Mouse (Mus musculus): ENCODE data around the gene Nfe2.

The Nfe2 gene

DNA sequence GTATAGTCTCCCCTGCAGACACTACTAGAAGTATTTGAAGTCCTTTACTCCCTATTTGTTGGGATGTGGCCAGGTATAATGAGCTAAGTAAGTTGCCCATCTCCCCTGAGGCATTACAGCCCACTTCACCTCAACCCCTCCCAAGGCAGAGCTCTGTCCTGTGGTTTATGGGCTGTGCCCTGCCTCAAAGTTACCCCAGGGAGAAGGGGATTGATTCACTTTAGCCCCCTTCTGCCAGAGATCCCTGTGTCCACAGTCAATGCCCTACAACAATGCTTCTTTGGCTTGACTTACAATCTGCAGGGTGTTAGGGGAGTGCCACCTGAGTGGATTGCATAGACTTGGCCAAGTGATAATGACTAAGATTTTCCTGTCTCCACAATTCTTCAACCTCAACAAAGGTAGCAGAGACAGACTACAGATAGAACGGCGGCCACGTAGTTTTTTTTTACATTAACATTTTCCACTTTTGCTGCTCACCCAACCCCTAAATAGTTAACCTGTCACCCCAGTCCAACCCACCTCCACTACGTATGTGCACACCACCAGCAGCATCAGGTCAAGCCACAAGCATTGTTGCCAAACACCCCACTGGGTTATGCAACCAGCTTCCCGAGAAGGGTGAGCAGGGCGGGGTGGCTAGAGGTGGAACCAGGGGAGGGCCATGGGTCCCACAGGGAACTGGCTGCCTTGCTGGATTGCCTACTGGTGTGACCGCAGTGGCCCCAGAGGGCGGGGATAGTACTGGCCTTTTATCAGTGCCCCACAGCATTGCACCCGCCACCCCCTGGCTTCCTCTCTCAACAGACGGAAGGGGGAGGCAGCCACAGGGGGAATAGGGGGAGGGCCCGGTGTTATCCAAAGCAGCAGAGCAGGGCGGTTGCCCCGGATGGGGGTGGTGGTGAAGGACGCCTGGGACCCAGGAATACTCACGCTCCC is at the start of gene Nfe2:
Gene Nfe2 (minus strand): TSS at position 614 of the 939 bp plus-strand sequence.
- in situ Hi-C loops (cut with MboI; ENCODE audit: low pct_unique_long_range_greater_than_20kb in 1 of 2, low sequenced_read_pairs in 2 of 2, unreplicated experiment in 1 of 2) = no loop called here

DNA sequence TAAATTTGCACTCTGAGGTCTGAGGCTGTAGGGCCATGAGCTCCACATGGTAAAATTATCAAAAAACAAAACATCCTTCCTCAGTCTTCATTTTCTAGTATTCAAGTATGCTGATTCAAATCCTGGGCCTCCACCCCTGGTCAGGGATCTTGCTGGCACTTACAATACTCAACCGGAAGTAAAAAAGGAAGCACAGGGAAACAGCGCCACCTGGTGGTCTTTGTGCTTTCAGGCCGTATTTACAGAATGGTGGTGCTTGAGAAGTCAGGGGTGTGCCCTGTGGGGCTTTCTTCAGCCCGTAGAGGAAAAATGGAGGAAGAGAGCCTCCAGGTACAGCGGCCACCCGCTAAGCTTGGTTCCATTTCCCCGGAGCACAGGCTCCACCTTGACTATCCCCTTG is 48.9 kb upstream of the Nfe2 start:
- in situ Hi-C loops (cut with MboI; ENCODE audit: low pct_unique_long_range_greater_than_20kb in 1 of 2, low sequenced_read_pairs in 2 of 2, unreplicated experiment in 1 of 2) = loop anchor here (5.0 to 25.0 kb wide), 2 partner anchors 120 to 295 kb away; partner anchors contain the start of gene Hoxc4 (in 1 of the 2)

DNA sequence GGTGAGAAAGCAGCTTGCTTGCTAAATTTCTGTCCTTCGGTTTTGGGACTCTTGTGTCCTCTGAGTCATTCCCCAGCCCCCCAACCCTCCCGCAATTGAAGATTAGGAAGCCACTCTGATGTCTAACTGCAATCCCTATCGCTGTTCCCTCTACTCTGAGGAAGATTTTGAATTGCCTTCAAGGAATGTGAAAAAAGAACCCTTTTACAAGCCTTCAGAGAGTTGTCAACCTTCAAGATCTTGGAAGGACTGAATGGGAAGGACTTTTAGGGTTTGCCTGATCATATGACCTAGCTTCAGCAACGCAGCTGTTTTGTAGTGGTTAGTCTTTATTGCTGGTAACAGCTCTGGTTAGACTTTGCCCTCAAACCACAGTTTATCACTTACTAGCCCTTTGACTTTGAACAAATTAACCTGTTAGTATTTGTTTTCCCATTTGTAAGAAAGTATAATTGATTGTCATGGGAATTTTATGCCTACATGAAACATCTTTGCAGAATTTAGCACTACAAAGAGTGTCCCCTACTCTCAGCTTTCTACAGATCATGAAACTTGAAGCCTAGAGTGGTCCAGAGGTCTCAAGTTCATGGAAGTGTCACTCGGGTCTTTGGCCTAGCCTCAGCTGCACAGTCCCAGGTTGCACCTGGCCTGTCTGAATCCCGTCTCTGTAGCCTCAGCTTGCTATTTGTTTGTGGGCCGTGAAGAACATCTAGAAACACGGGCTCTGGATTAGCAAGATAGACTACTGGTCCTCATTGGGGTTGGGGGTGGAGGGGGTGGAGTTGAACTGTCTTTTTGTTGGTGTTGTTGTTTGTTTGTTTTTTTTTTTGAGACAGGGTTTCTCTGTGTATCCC is 47.8 kb upstream of the Nfe2 start:
- in situ Hi-C loops (cut with MboI; ENCODE audit: low pct_unique_long_range_greater_than_20kb in 1 of 2, low sequenced_read_pairs in 2 of 2, unreplicated experiment in 1 of 2) = loop anchor here (5.0 to 25.0 kb wide), 2 partner anchors 119 to 294 kb away; partner anchors contain the start of gene Hoxc4 (in 1 of the 2)

DNA sequence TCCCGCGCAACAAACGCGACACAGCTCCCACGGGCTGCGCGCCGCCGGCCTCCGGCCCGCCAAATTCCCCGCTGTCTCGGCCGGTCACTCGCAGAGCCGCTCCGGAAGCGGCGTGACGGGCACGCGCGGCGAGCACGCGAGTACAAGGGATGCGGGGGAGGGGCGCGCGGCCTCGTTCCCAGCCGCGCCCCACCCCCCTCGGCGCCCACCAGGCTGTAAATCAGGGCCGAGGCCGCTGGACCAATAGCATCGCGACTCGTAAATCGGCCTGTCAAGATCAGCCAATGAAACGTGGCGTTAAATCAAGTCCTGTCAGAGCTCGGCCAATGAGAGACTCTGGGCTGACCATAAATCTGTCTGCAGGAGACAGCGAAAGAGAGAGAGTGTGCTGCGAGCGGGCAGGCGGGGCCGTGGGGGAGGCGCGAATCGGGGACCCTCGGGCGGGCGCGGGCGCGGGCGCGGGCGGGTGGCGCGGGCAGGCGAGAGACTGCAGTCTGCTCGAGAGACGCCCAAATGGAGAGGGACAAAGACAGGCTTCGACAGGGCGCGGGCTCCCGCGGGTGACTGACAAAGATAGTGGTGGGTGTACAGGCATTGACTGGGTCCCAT is 47.0 kb upstream of the Nfe2 start:
- in situ Hi-C loops (cut with MboI; ENCODE audit: low pct_unique_long_range_greater_than_20kb in 1 of 2, low sequenced_read_pairs in 2 of 2, unreplicated experiment in 1 of 2) = loop anchor here (5.0 to 25.0 kb wide), 2 partner anchors 118 to 293 kb away; partner anchors contain the start of gene Hoxc4 (in 1 of the 2)

DNA sequence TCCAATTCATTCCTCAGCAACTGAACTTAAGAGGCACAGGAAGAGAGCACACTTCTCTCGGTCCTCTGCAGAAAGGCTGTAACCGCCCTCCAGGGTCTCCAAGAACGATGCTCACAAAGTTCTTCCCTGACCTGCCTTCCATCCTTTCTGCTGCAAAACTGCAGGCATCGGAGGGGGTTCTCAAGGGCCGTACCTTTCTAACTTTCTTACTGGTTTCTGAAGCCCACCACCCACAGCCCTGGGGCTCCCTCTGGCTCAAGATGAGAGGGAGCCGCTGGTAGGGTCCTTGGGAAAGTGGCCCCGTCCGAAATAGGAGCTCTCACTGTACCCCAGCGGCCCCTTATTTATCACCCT is 46.4 kb upstream of the Nfe2 start:
- in situ Hi-C loops (cut with MboI; ENCODE audit: low pct_unique_long_range_greater_than_20kb in 1 of 2, low sequenced_read_pairs in 2 of 2, unreplicated experiment in 1 of 2) = loop anchor here in 1 of 2 experiments (25.0 kb wide), 1 partner anchor 292 kb away; the partner anchor contains the start of gene Hoxc4

DNA sequence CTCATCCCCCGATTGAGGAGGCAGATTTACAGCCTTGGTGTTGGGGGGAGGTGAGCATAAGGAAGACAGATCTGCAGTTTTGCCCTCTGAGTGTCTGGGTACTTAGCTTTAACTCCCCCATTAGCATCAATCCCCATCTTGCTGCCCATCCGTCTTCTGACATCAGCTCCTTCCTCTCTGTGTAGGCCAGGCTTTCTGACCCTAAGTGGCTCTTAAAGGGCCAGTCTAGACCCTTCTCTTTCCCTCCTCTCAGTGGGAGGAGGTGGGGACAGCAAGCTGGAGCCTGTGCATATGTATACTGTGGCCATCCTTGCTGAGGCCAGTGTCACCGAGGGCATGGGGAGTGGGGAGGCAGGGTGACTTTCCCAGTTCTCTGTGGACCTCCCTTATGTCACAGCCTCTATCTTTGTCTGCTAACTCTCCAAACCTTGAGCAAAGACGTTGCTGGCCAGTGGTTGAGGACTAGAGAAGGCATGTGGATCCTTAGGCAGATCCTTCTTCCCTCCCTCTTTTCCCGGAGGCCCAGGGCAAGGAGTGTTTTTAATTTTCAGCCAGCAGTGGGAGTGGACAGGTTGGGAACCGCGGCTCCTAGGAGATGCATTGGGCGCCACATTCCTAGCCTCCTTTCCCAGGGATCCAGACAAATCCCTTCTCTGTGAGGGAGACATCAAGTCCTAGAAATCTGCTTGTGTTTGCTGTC is 45.9 kb upstream of the Nfe2 start:
- in situ Hi-C loops (cut with MboI; ENCODE audit: low pct_unique_long_range_greater_than_20kb in 1 of 2, low sequenced_read_pairs in 2 of 2, unreplicated experiment in 1 of 2) = loop anchor here in 1 of 2 experiments (25.0 kb wide), 1 partner anchor 292 kb away; the partner anchor contains the start of gene Hoxc4

DNA sequence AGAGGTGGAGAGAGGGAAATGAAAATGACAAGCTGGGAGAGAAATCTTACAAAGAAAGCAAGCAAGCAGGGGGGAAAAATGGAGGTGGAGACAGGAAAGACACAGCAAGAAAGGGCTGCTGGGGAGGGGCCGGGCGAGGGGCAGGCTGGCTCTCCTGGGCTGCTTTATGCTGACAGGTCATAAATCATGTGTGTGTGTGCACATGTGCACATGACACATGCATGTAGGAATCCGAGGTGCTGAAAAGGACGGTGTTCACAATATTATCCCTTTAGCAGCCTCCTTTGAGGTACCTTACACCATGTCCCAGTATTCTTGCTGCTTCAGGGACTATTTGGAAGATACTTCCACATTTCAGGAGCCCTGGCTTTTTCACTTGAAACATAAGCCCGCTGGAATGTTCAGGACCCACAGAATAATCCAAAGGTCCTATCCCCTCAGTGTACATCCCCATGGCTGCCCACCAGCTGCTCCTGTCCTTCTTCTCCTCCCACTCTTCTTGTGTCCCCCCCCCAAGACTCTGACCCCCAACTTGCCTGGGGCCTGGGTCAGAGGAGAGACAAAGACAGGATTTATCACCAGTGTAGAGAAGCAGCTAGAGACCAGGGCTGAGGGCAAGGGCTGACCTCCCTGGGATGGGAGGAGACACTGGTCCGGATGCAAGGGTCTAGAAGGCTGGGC is 44.3 kb upstream of the Nfe2 start:
- in situ Hi-C loops (cut with MboI; ENCODE audit: low pct_unique_long_range_greater_than_20kb in 1 of 2, low sequenced_read_pairs in 2 of 2, unreplicated experiment in 1 of 2) = loop anchor here in 1 of 2 experiments (25.0 kb wide), 1 partner anchor 290 kb away; the partner anchor contains the start of gene Hoxc4

DNA sequence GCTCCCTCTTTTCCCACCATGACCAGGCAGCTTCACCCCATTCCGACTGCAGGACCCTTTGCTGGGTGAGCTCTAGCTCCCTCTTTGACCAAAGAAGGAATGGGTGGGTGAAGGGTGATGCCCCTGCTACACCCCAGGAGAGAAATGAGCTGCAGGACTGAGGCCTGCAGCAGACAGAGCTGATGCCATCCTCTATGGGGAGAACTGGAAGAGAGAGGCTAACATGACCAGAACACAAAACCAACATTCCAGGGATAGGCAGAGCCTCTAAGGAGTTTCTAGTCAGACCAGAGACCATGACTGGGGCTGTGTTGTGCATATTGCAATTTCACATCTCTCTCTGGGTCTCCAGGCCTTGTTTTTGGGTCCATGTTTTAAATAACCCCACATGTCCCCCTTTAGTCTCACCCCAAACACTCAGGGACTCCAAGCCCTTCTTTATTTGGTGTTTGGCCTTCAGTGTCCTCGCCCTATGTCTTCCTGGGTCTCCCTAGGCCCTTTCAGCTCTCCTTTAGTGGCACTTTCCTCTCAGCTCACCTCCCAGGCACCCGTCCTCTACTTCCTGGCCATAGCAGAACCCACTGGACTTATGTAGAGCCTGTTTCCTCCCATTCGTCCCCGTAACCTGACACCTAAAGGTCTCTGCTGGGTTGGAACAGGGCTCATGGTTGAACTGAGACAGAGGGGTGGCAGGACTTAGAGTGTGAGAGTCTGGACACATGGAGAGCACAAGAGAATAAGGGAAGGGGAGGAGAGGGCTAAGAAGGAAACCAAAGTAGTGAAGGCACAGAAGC is 43.5 kb upstream of the Nfe2 start:
- in situ Hi-C loops (cut with MboI; ENCODE audit: low pct_unique_long_range_greater_than_20kb in 1 of 2, low sequenced_read_pairs in 2 of 2, unreplicated experiment in 1 of 2) = loop anchor here in 1 of 2 experiments (25.0 kb wide), 1 partner anchor 289 kb away; the partner anchor contains the start of gene Hoxc4

DNA sequence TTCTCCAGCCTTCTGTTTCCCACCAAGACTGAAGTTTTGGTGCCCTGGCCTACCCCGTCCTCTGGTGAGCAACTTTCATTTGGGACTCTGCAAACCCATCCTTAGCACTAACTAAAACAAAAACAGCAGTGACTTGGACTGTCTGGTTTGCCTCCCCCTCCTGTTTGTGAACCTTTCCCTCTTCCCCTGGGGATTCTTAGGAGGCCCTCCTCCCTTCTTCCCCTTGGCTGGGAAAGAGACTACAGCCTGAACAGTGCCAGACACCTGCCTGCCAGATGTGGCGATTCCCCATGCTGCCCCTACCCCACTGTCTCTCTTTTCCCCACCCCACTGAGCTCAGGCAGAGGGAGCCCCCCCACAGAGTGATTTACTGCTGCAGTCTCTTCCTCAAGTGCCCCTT is 42.8 kb upstream of the Nfe2 start:
- in situ Hi-C loops (cut with MboI; ENCODE audit: low pct_unique_long_range_greater_than_20kb in 1 of 2, low sequenced_read_pairs in 2 of 2, unreplicated experiment in 1 of 2) = loop anchor here in 1 of 2 experiments (25.0 kb wide), 1 partner anchor 289 kb away; the partner anchor contains the start of gene Hoxc4

DNA sequence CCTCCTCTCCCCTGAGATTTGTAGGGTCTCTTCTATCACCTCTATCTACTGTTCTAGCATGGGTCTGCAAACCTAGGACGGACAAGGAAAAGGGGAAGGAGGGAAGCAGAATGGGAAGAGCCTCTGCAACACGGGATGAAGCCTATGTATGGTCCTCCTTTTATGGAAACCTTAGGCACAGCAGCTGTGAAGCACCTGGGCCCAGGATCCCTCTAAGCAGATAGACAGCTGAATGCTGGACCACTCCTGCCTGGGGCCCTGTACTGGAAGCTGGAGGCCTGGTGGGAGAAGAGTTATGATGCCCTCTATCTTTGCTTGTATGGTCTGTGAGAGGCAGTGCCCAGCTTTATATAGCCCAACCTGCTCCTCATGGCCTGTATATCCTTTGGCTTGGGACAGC is 42.4 kb upstream of the Nfe2 start:
- in situ Hi-C loops (cut with MboI; ENCODE audit: low pct_unique_long_range_greater_than_20kb in 1 of 2, low sequenced_read_pairs in 2 of 2, unreplicated experiment in 1 of 2) = loop anchor here in 1 of 2 experiments (25.0 kb wide), 1 partner anchor 288 kb away; the partner anchor contains the start of gene Hoxc4

DNA sequence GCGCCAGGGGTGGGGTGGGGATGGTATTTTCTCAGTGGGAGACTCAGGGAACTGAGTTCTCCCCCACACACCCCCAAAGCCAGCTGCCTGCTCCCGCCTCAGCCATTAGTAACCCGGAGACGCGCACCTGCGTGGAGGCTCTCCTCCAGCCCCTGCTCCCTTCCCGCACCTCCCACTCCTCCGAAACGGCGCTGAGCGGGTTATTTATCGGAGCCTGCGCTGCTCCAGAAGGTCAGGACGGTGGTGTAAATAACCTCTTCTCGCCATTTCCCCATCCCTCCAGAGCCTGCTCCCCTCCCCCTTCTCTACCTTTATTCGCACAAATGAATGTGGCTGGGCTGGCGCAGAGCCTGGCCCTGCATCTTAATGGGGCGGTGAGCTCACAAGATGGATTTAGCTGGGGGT is 41.9 kb upstream of the Nfe2 start:
- in situ Hi-C loops (cut with MboI; ENCODE audit: low pct_unique_long_range_greater_than_20kb in 1 of 2, low sequenced_read_pairs in 2 of 2, unreplicated experiment in 1 of 2) = loop anchor here in 1 of 2 experiments (25.0 kb wide), 1 partner anchor 288 kb away; the partner anchor contains the start of gene Hoxc4

DNA sequence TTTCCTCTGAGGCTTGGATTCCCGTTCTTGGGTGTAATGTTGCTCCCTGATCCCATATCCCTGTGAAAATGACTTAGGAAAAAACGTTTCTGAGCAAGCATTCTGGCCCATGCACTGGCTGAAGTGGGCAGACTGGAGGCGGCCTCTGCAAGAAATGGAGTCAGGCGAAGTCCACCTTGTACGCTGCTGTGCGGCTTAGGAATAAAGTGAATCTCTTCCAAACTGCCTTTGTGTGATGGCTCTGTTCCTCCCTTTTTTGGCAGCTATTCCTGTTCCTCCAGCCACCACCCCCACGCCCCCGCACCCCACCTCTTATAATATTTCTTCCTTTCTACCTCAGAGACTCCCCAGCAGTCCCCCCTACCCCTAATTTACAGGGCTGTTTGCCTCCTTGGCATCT is 41.4 kb upstream of the Nfe2 start:
- in situ Hi-C loops (cut with MboI; ENCODE audit: low pct_unique_long_range_greater_than_20kb in 1 of 2, low sequenced_read_pairs in 2 of 2, unreplicated experiment in 1 of 2) = loop anchor here in 1 of 2 experiments (25.0 kb wide), 1 partner anchor 287 kb away; the partner anchor contains the start of gene Hoxc4

DNA sequence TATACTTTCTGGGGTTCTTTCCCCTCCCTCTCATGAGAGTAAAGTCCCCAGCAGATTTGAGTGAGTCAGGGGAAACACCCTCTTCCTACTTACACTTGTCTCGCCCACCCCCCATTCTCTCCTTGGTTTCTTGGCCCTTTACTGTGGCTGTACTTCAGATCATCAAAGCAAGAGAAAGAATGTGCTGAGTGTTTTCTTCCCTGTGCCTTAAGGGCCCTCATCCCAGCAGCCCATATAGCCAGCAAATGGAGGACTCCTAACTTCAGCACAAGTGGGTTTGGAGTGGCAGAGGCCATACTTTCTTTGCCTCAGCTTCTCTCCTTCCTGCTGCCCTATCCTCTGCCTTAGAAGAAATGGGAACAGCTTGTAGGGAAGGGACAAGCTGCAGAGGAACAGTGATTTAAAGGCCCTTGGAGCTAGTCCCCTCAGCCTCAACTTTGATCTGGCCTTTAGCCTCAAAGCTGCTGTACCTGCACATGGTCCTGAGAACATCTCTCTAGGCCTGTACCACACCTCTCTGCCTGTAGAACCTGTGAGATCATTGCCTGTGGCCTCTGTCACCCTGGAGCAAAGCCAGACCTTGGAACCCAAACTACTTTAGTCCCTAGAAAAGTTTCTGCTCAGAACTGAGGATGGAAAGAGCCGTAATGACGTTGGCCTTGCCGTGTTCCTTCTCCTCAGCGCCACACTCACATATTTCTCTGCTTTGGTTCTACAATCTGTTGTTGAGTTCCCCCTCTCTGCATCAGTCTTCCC is 40.8 kb upstream of the Nfe2 start:
- in situ Hi-C loops (cut with MboI; ENCODE audit: low pct_unique_long_range_greater_than_20kb in 1 of 2, low sequenced_read_pairs in 2 of 2, unreplicated experiment in 1 of 2) = no loop called here

DNA sequence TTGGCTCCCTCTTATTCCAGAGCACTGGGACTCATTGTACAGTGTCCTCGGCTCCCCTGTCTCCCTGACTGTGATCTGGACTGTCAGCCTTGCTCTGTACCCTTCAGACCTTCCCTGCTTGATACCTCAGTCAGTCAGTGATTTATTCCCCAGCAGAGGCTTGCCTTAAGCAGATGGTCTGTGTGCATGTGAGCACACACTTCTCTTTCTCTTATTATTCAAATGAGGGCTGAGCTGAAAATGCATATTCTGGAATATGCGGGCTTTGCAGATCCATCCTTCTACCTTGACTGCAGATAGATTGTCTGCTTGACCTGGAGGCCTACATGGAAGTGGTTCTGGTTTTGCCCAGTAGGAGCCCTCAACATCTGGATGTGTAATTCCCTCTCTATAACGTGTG is 39.8 kb upstream of the Nfe2 start:
- in situ Hi-C loops (cut with MboI; ENCODE audit: low pct_unique_long_range_greater_than_20kb in 1 of 2, low sequenced_read_pairs in 2 of 2, unreplicated experiment in 1 of 2) = no loop called here

DNA sequence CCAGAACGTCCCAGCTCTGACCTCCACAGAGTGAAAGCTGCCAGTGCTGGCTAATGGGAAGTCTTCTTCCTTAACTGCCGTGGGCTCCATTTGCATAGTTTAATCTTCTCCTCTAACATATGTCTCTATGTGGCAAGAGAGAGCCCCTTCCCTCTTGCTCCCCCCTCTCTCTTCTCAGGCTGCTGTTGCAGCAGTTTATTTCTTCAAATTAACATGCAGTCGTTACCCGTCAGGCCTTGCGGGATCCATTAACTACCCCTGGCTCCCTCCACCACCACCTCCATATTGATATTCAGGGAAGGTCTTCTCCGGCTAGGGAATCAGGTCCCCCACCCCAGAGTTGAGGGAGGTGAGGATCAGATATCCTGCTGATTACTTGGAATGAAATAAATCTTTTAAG is 39.1 kb upstream of the Nfe2 start:
- in situ Hi-C loops (cut with MboI; ENCODE audit: low pct_unique_long_range_greater_than_20kb in 1 of 2, low sequenced_read_pairs in 2 of 2, unreplicated experiment in 1 of 2) = no loop called here

DNA sequence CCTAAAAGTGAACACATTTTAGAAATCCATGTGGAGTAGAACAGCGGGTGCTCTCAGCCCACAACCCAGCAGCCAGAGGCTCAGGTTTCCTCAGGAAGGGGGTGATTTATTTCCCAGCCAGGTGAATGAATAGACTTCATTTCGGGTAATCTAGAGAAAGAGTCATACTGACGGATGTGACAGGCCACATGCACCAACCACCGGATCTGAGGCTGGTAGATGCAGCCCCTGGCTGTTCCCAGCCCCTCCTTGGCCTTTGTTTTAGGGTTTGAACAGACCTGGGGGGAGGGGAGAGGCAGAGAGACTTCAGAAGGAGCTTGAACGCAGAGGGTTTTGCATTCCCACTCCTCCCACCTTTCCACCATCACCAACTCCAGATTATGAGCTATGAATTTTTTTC is 37.6 kb upstream of the Nfe2 start:
- in situ Hi-C loops (cut with MboI; ENCODE audit: low pct_unique_long_range_greater_than_20kb in 1 of 2, low sequenced_read_pairs in 2 of 2, unreplicated experiment in 1 of 2) = no loop called here

Data from mouse embryonic stem cell (cell line).